Mouse (Mus musculus) hindbrain, embryonic 14.5 days (tissue): Measurements from ENCODE around the gene Klrg2. TPM values are rescaled to one million over a fixed set of nuclear protein-coding genes. Genes with fewer than 3 reads are reported as not detected.

ENCODE experiments used
- ATAC-seq: fragments of 200-750 bp; cut with Nextera tagmentation; 2 replicates; pipeline ENCODE4 v1.8.0; 2017; ENCODE audit warnings: moderate number of reproducible peaks, mild to moderate bottlenecking, moderate TSS enrichment, moderate library complexity; ENCODE audit not compliant: low FRiP score
- DNase-seq: peaks from one replicate; pipeline ENCODE4 v3.0.0-alpha.2; 2015; ENCODE audit warnings: low spot score
- H3K27ac ChIP-seq: fragments of 300-500 bp; sonication (generic); 2 replicates; pipeline ENCODE4 v1.5.1; 2014; ENCODE audit warnings: mild to moderate bottlenecking, moderate library complexity
- H3K27me3 ChIP-seq: fragments of 300-500 bp; sonication (generic); 2 replicates; pipeline ENCODE4 v1.6.1; 2014; ENCODE audit warnings: mild to moderate bottlenecking, low read length, mixed read lengths; ENCODE audit not compliant: control insufficient read depth, insufficient read depth
- H3K36me3 ChIP-seq: fragments of 300-500 bp; sonication (generic); replicated peaks from 2 replicates; pipeline ENCODE4 v1.6.1; 2014; ENCODE audit not compliant: control insufficient read depth, insufficient read depth
- H3K4me1 ChIP-seq: fragments of 300-500 bp; sonication (generic); replicated peaks from 2 replicates; pipeline ENCODE4 v1.6.1; 2014; ENCODE audit warnings: antibody characterized with exemption, low read length, mixed read lengths; ENCODE audit not compliant: control insufficient read depth, insufficient read depth
- H3K4me2 ChIP-seq: fragments of 300-500 bp; sonication (generic); replicated peaks from 2 replicates; pipeline ENCODE4 v1.6.1; 2014; ENCODE audit warnings: mild to moderate bottlenecking, moderate library complexity
- H3K4me3 ChIP-seq: fragments of 300-500 bp; sonication (generic); replicated peaks from 2 replicates; pipeline ENCODE4 v1.5.1; 2014; ENCODE audit warnings: mild to moderate bottlenecking, low read length
- H3K9ac ChIP-seq: fragments of 300-500 bp; sonication (generic); 2 replicates; pipeline ENCODE4 v1.6.1; 2014
- H3K9me3 ChIP-seq: fragments of 300-500 bp; sonication (generic); 2 replicates; pipeline ENCODE4 v1.6.1; 2016; ENCODE audit warnings: low read length; ENCODE audit not compliant: control insufficient read depth
- WGBS: fragments of 180-500 bp; shearing (Covaris S2); extraction: QIAGEN DNeasy Blood & Tissue Kit; methylation state at CpG from one replicate; pipeline ENCODE4 v1.1.7; 2014; 5-methylcytosine and 5-hydroxymethylcytosine counted together
- polyA plus RNA-seq: library from polyadenylated mRNA; unstranded; fragments of >200 nt; fragmentation: Nextera tagmentation; extraction: Ambion mirVana; gene quantifications from 2 replicates; pipeline ENCODE4 v1.2.1, GENCODE M21; 2014

The Klrg2 gene
- polyA plus RNA-seq, 1 experiment from 2014 or later, result not detected

DNA sequence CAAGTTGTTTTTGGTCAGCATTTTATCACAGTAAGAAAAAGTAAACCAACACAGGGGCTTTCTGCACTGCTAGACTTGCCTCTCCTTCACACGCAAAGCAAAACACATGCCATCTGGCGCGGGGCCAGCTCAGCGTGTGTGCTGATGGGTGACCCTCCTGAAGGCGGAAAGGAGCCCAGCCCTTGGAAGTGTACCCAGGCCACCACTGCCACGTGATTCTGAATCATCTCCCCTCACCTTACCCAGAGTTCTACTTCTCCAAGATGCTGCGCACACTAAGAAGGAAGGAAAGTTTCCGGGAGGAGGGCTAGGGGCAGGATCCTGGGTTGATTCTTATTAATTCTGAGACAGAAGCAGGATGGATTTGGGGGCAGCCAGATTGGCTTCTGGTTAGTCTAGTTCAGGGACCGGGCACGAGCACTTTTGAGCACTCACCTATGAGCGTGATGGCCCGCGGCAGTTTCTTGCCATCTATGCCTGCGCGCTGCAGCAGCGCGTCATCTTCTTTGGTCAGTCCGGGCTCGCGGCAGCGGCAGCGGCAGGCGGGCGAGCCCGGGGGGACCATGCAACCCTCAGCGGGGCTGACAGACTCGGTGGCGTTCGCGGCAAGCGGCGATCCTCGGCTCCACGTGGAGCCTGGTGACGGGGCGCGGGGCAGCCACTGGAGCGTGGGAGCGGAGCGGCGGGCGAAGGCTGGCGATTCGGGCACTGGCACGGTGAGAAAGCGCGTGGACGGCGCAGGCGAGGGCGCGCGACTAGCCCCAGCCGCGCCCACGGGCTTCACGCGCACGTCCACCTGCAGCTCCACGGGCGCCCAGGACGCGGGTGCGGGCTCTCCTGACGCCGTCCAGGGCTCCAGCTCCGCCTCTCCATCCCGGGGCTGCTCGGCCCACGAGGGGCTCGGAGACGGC lies 846 bp downstream of the Klrg2 start:
- Histone ChIP-seq H3K27me3 (peaks cover 68% of the 10 kb centered on the region), H3K9me3 (no peaks in the 10 kb centered on the region), H3K4me3 (peak overlapping the region; percentile 47), H3K27ac (no peak overlapping the region), H3K4me2 (peak overlapping the region; percentile 93), H3K4me1 (peaks cover 16% of the 10 kb centered on the region), H3K36me3 (no peaks in the 10 kb centered on the region), H3K9ac (peak overlapping the region; percentile 44)
- WGBS, result 1% methylated on average over 71 of the region's 72 CpGs
- DNase-seq, result peak; percentile 61
- ATAC-seq, result peak; percentile 67

- ATAC-seq (no peak), DNase-seq (no peak)
- no peaks in the 10 kb centered on the region for H3K9me3 ChIP-seq
- H3K4me3 ChIP-seq, result no peak overlapping the region
- peaks cover 58% of the 10 kb centered on the region for H3K27me3 ChIP-seq
- H3K36me3 ChIP-seq, result no peaks in the 10 kb centered on the region
- H3K4me2 ChIP-seq, result no peak overlapping the region
- 86% methylated on average over 8 of the region's 8 CpGs for WGBS
- H3K4me1 ChIP-seq, result peaks cover 16% of the 10 kb centered on the region
- H3K27ac ChIP-seq, result no peak overlapping the region
- no peak overlapping the region for H3K9ac ChIP-seq
Measured at GRCm38 (mm10) chr6:38634461-38634860, 2.6 kb downstream of the Klrg2 start.

GRCm38 (mm10) chr6:38632826-38633225 lies 4.2 kb downstream of the Klrg2 start:
- H3K4me1 ChIP-seq, result peaks cover 16% of the 10 kb centered on the region
- ATAC-seq, result no peak
- H3K4me3 ChIP-seq, result no peak overlapping the region

GRCm38 (mm10) chr6:38629556-38629955 lies 7.5 kb downstream of the Klrg2 start:
- 100% methylated on average over 1 of the region's 1 CpGs for WGBS
- Histone ChIP-seq H3K27me3 (peaks cover 12% of the 10 kb centered on the region), H3K4me2 (no peak overlapping the region), H3K4me1 (no peaks in the 10 kb centered on the region), H3K9me3 (no peaks in the 10 kb centered on the region), H3K9ac (no peak overlapping the region), H3K36me3 (no peaks in the 10 kb centered on the region), H3K27ac (no peak overlapping the region), H3K4me3 (no peak overlapping the region)
- no peak for ATAC-seq
- no peak for DNase-seq

More at GRCm38 (mm10) chr6:38632826-38633225, 4.2 kb downstream of the Klrg2 start:
- H3K4me2 ChIP-seq, result no peak overlapping the region
- no peak for DNase-seq
- peaks cover 44% of the 10 kb centered on the region for H3K27me3 ChIP-seq
- no peak overlapping the region for H3K9ac ChIP-seq
- H3K27ac ChIP-seq, result no peak overlapping the region
- WGBS, result 92% methylated on average over 2 of the region's 2 CpGs
- H3K9me3 ChIP-seq, result no peaks in the 10 kb centered on the region
- no peaks in the 10 kb centered on the region for H3K36me3 ChIP-seq

GRCm38 (mm10) chr6:38627486-38627885 lies 9.6 kb downstream of the Klrg2 start:
- WGBS, result 88% methylated on average over 4 of the region's 4 CpGs
- ATAC-seq, result no peak

GRCm38 (mm10) chr6:38627081-38627480 lies 10.0 kb downstream of the Klrg2 start:
- ATAC-seq (no peak), DNase-seq (no peak)
- H3K36me3 ChIP-seq, result peaks cover 9% of the 10 kb centered on the region; the same call in 1 of the 2 replicates
- H3K27ac ChIP-seq, result no peak overlapping the region
- H3K9me3 ChIP-seq, result no peaks in the 10 kb centered on the region
- no peak overlapping the region for H3K9ac ChIP-seq
- H3K4me1 ChIP-seq, result no peaks in the 10 kb centered on the region
- no peaks in the 10 kb centered on the region for H3K27me3 ChIP-seq
- no peak overlapping the region for H3K4me3 ChIP-seq
- 97% methylated on average over 4 of the region's 4 CpGs for WGBS
- no peak overlapping the region for H3K4me2 ChIP-seq

More at GRCm38 (mm10) chr6:38627486-38627885, 9.6 kb downstream of the Klrg2 start:
- no peak for DNase-seq
- Histone ChIP-seq H3K4me1 (no peaks in the 10 kb centered on the region), H3K27ac (no peak overlapping the region), H3K9me3 (no peaks in the 10 kb centered on the region), H3K4me2 (no peak overlapping the region), H3K36me3 (peaks cover 9% of the 10 kb centered on the region; the same call in 1 of the 2 replicates), H3K9ac (no peak overlapping the region), H3K4me3 (no peak overlapping the region), H3K27me3 (no peaks in the 10 kb centered on the region)

DNA sequence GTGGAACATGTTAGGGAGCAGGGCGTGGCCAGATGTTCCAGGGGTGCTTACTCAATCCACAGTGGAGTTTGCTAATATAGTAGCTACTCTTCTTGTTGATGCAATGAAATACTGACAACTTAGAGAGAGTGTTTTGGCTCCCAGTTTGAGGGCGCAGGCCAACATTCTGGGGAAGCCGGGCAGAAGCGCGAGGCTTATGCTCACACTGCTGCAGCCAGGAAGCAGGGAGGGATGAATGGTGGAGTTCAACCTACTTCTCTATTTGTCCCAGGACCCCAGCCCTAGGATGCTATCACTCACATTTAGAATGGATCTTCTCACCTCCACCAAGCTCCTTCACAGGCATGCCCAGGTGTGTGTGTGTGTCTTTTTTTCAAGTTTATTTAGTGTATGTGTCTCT lies 11.0 kb downstream of the Klrg2 start:
- Histone ChIP-seq H3K4me3 (no peak overlapping the region), H3K4me2 (no peak overlapping the region), H3K9me3 (no peaks in the 10 kb centered on the region), H3K27ac (no peak overlapping the region), H3K27me3 (no peaks in the 10 kb centered on the region), H3K9ac (no peak overlapping the region), H3K4me1 (no peaks in the 10 kb centered on the region), H3K36me3 (peaks cover 9% of the 10 kb centered on the region; the same call in 1 of the 2 replicates)
- ATAC-seq (no peak), DNase-seq (no peak)
- 94% methylated on average over 5 of the region's 5 CpGs for WGBS

- no peaks in the 10 kb centered on the region for H3K27me3 ChIP-seq
- H3K9ac ChIP-seq, result no peak overlapping the region
- ATAC-seq (no peak), DNase-seq (no peak)
- WGBS, result 80% methylated on average over 1 of the region's 1 CpGs
- no peaks in the 10 kb centered on the region for H3K9me3 ChIP-seq
- peaks cover 18% of the 10 kb centered on the region for H3K36me3 ChIP-seq
- no peak overlapping the region for H3K4me3 ChIP-seq
- H3K27ac ChIP-seq, result no peak overlapping the region
- no peaks in the 10 kb centered on the region for H3K4me1 ChIP-seq
- no peak overlapping the region for H3K4me2 ChIP-seq
Measured at GRCm38 (mm10) chr6:38624439-38624838, 12.6 kb downstream of the Klrg2 start.

DNA sequence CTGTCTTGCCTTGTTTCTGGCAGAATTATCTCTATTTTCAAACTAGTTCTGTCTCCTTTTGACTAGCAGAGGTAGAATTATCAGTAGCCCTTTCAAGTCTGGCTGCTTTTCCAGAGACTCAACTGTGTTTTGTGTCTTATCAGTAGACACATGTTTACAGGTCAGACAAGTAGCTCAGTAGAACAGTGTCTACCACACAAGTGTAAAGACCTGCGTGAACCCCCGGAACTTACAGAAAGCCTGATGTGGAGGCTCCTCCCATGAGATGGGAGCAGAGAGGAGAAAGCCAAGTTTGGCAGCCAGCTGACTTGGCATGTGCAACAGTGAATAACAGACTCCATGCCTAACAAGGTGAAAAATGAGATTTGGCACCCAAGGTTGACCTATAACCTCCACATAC lies 13.6 kb downstream of the Klrg2 start:
- Histone ChIP-seq H3K9ac (no peak overlapping the region), H3K4me1 (no peaks in the 10 kb centered on the region), H3K4me2 (no peak overlapping the region), H3K27me3 (no peaks in the 10 kb centered on the region), H3K27ac (no peak overlapping the region), H3K9me3 (no peaks in the 10 kb centered on the region), H3K4me3 (no peak overlapping the region), H3K36me3 (peaks cover 27% of the 10 kb centered on the region)
- no peak for DNase-seq
- 95% methylated on average over 2 of the region's 2 CpGs for WGBS
- ATAC-seq, result no peak
